Mouse (Mus musculus): ENCODE results near the gene Thap2. TPM values are rescaled to one million over a fixed set of nuclear protein-coding genes. Genes with fewer than 3 reads are reported as not detected.

Thap2 gene
- polyA plus RNA-seq, 1 experiment from 2014 or later = 22.6 TPM

GRCm38 (mm10) chr10:115342771-115343425 lies 41.3 kb downstream of the Thap2 start:
- ATAC-seq = no peak
- Histone ChIP-seq H3K9me3 (ENCODE audit: control insufficient read depth, low read length) (no peaks in the 10 kb centered on the region), H3K9ac (ENCODE audit: low read depth, low read length) (no peak overlapping the region), H3K4me3 (ENCODE audit: low read length) (no peak overlapping the region), H3K27me3 (replicated peaks; ENCODE audit: control insufficient read depth, insufficient read depth, low read length) (no peaks in the 10 kb centered on the region), H3K4me2 (ENCODE audit: low read depth, low read length) (no peak overlapping the region), H3K36me3 (ENCODE audit: control insufficient read depth, insufficient read depth, low read length) (peaks cover 3% of the 10 kb centered on the region; the same call in 1 of the 2 replicates), H3K4me1 (ENCODE audit: control insufficient read depth, insufficient read depth, low read length) (no peaks in the 10 kb centered on the region), H3K27ac (ENCODE audit: low read length) (no peak overlapping the region)
- 85% methylated on average over 4 of the region's 4 CpGs for WGBS

- Histone ChIP-seq H3K36me3 (ENCODE audit: control insufficient read depth, insufficient read depth, low read length) (peaks cover 3% of the 10 kb centered on the region; the same call in 1 of the 2 replicates), H3K27ac (ENCODE audit: low read length) (no peak overlapping the region), H3K4me3 (ENCODE audit: low read length) (no peak overlapping the region), H3K4me1 (ENCODE audit: control insufficient read depth, insufficient read depth, low read length) (no peaks in the 10 kb centered on the region), H3K9me3 (ENCODE audit: control insufficient read depth, low read length) (no peaks in the 10 kb centered on the region), H3K4me2 (ENCODE audit: low read depth, low read length) (no peak overlapping the region), H3K27me3 (replicated peaks; ENCODE audit: control insufficient read depth, insufficient read depth, low read length) (no peaks in the 10 kb centered on the region), H3K9ac (ENCODE audit: low read depth, low read length) (no peak overlapping the region)
- ATAC-seq = no peak
- 88% methylated on average over 7 of the region's 7 CpGs for WGBS
Observed at GRCm38 (mm10) chr10:115339820-115340328, 44.4 kb downstream of the Thap2 start.

- H3K4me2 ChIP-seq (ENCODE audit: low read depth, low read length) = no peak overlapping the region
- WGBS = 84% methylated on average over 4 of the region's 4 CpGs
- no peak overlapping the region for H3K27ac ChIP-seq (ENCODE audit: low read length)
- H3K9ac ChIP-seq (ENCODE audit: low read depth, low read length) = no peak overlapping the region
- no peak overlapping the region for H3K4me3 ChIP-seq (ENCODE audit: low read length)
- no peaks in the 10 kb centered on the region for H3K9me3 ChIP-seq (ENCODE audit: control insufficient read depth, low read length)
- no peaks in the 10 kb centered on the region for H3K27me3 ChIP-seq (replicated peaks; ENCODE audit: control insufficient read depth, insufficient read depth, low read length)
- no peaks in the 10 kb centered on the region for H3K4me1 ChIP-seq (ENCODE audit: control insufficient read depth, insufficient read depth, low read length)
- no peaks in the 10 kb centered on the region; the same call in 1 of the 2 replicates for H3K36me3 ChIP-seq (ENCODE audit: control insufficient read depth, insufficient read depth, low read length)
- no peak for ATAC-seq
Observed at GRCm38 (mm10) chr10:115336901-115337300, 47.3 kb downstream of the Thap2 start.

- Histone ChIP-seq H3K27ac (ENCODE audit: low read length) (no peak overlapping the region), H3K9me3 (ENCODE audit: control insufficient read depth, low read length) (no peaks in the 10 kb centered on the region), H3K4me2 (ENCODE audit: low read depth, low read length) (no peak overlapping the region), H3K36me3 (ENCODE audit: control insufficient read depth, insufficient read depth, low read length) (no peaks in the 10 kb centered on the region), H3K4me3 (ENCODE audit: low read length) (no peak overlapping the region), H3K9ac (ENCODE audit: low read depth, low read length) (no peak overlapping the region), H3K4me1 (ENCODE audit: control insufficient read depth, insufficient read depth, low read length) (no peaks in the 10 kb centered on the region), H3K27me3 (replicated peaks; ENCODE audit: control insufficient read depth, insufficient read depth, low read length) (no peaks in the 10 kb centered on the region)
- WGBS = 75% methylated on average over 9 of the region's 9 CpGs
- no peak for ATAC-seq
Observed at GRCm38 (mm10) chr10:115333528-115333927, 50.7 kb downstream of the Thap2 start.

GRCm38 (mm10) chr10:115332997-115333396 lies 51.2 kb downstream of the Thap2 start:
- no peaks in the 10 kb centered on the region for H3K4me1 ChIP-seq (ENCODE audit: control insufficient read depth, insufficient read depth, low read length)
- H3K27ac ChIP-seq (ENCODE audit: low read length) = no peak overlapping the region
- H3K9me3 ChIP-seq (ENCODE audit: control insufficient read depth, low read length) = no peaks in the 10 kb centered on the region
- H3K4me2 ChIP-seq (ENCODE audit: low read depth, low read length) = no peak overlapping the region
- no peak overlapping the region for H3K9ac ChIP-seq (ENCODE audit: low read depth, low read length)
- no peaks in the 10 kb centered on the region for H3K27me3 ChIP-seq (replicated peaks; ENCODE audit: control insufficient read depth, insufficient read depth, low read length)
- no peak overlapping the region for H3K4me3 ChIP-seq (ENCODE audit: low read length)
- H3K36me3 ChIP-seq (ENCODE audit: control insufficient read depth, insufficient read depth, low read length) = no peaks in the 10 kb centered on the region
- WGBS = 90% methylated on average over 4 of the region's 4 CpGs
- ATAC-seq = no peak

GRCm38 (mm10) chr10:115332420-115332952 lies 51.8 kb downstream of the Thap2 start:
- 88% methylated on average over 8 of the region's 8 CpGs for WGBS
- ATAC-seq = no peak

GRCm38 (mm10) chr10:115329010-115329530 lies 55.2 kb downstream of the Thap2 start:
- Histone ChIP-seq H3K4me2 (ENCODE audit: low read depth, low read length) (no peak overlapping the region), H3K36me3 (ENCODE audit: control insufficient read depth, insufficient read depth, low read length) (no peaks in the 10 kb centered on the region), H3K27me3 (replicated peaks; ENCODE audit: control insufficient read depth, insufficient read depth, low read length) (no peaks in the 10 kb centered on the region), H3K9ac (ENCODE audit: low read depth, low read length) (no peak overlapping the region), H3K9me3 (ENCODE audit: control insufficient read depth, low read length) (no peaks in the 10 kb centered on the region), H3K4me1 (ENCODE audit: control insufficient read depth, insufficient read depth, low read length) (no peaks in the 10 kb centered on the region), H3K4me3 (ENCODE audit: low read length) (no peak overlapping the region), H3K27ac (ENCODE audit: low read length) (no peak overlapping the region)
- no peak for ATAC-seq
- WGBS = 83% methylated on average over 3 of the region's 3 CpGs

More at GRCm38 (mm10) chr10:115332420-115332952, 51.8 kb downstream of the Thap2 start:
- no peak overlapping the region for H3K9ac ChIP-seq (ENCODE audit: low read depth, low read length)
- no peaks in the 10 kb centered on the region for H3K4me1 ChIP-seq (ENCODE audit: control insufficient read depth, insufficient read depth, low read length)
- H3K36me3 ChIP-seq (ENCODE audit: control insufficient read depth, insufficient read depth, low read length) = no peaks in the 10 kb centered on the region
- no peaks in the 10 kb centered on the region for H3K9me3 ChIP-seq (ENCODE audit: control insufficient read depth, low read length)
- no peak overlapping the region for H3K27ac ChIP-seq (ENCODE audit: low read length)
- no peaks in the 10 kb centered on the region for H3K27me3 ChIP-seq (replicated peaks; ENCODE audit: control insufficient read depth, insufficient read depth, low read length)
- no peak overlapping the region for H3K4me3 ChIP-seq (ENCODE audit: low read length)
- no peak overlapping the region for H3K4me2 ChIP-seq (ENCODE audit: low read depth, low read length)

- H3K4me1 ChIP-seq (ENCODE audit: control insufficient read depth, insufficient read depth, low read length) = no peaks in the 10 kb centered on the region
- WGBS = 70% methylated on average over 6 of the region's 6 CpGs
- H3K27ac ChIP-seq (ENCODE audit: low read length) = no peak overlapping the region
- H3K4me2 ChIP-seq (ENCODE audit: low read depth, low read length) = no peak overlapping the region
- H3K27me3 ChIP-seq (replicated peaks; ENCODE audit: control insufficient read depth, insufficient read depth, low read length) = no peaks in the 10 kb centered on the region
- ATAC-seq = no peak
- H3K9ac ChIP-seq (ENCODE audit: low read depth, low read length) = no peak overlapping the region
- H3K36me3 ChIP-seq (ENCODE audit: control insufficient read depth, insufficient read depth, low read length) = no peaks in the 10 kb centered on the region
- H3K4me3 ChIP-seq (ENCODE audit: low read length) = no peak overlapping the region
- no peaks in the 10 kb centered on the region for H3K9me3 ChIP-seq (ENCODE audit: control insufficient read depth, low read length)
Observed at GRCm38 (mm10) chr10:115328514-115328913, 55.7 kb downstream of the Thap2 start.

GRCm38 (mm10) chr10:115323295-115323694 lies 60.9 kb downstream of the Thap2 start:
- H3K4me3 ChIP-seq (ENCODE audit: low read length) = no peak overlapping the region
- no peak overlapping the region for H3K27ac ChIP-seq (ENCODE audit: low read length)
- no peaks in the 10 kb centered on the region for H3K9me3 ChIP-seq (ENCODE audit: control insufficient read depth, low read length)
- no peak for ATAC-seq
- no peak overlapping the region for H3K9ac ChIP-seq (ENCODE audit: low read depth, low read length)
- H3K27me3 ChIP-seq (replicated peaks; ENCODE audit: control insufficient read depth, insufficient read depth, low read length) = no peaks in the 10 kb centered on the region
- H3K4me2 ChIP-seq (ENCODE audit: low read depth, low read length) = no peak overlapping the region
- no peaks in the 10 kb centered on the region for H3K4me1 ChIP-seq (ENCODE audit: control insufficient read depth, insufficient read depth, low read length)
- H3K36me3 ChIP-seq (ENCODE audit: control insufficient read depth, insufficient read depth, low read length) = no peaks in the 10 kb centered on the region
- 9% methylated on average over 6 of the region's 6 CpGs for WGBS

Measured in intestine, embryonic 16.5 days (tissue).